Mouse (Mus musculus): Measurements from ENCODE around the gene Hist1h2bh. TPM values are rescaled to one million over a fixed set of nuclear protein-coding genes. Genes with fewer than 3 reads are reported as not detected.
"Not testable (repeated sequence)": the region's sequence is repeated elsewhere in the genome, so short reads cannot be mapped to it uniquely, and the experiment has no call there.

Hist1h2bh gene
- polyA plus RNA-seq, 1 experiment, result 1.1 TPM

GRCm38 (mm10) chr13:23561883-23562659, 18.9 kb upstream of the Hist1h2bh start, which contains the start of gene Hist1h3e:
TSS of gene Hist1h3e (minus strand) at chr13:23562369.
- H3K27me3 ChIP-seq (ENCODE audit: control insufficient read depth, insufficient read depth, insufficient read length); H3K36me3 ChIP-seq (ENCODE audit: control insufficient read depth, insufficient read depth); H3ac ChIP-seq (ENCODE audit: control insufficient read depth, insufficient read length); H3K79me2 ChIP-seq (ENCODE audit: control insufficient read depth, insufficient read depth): not testable (repeated sequence)
- Histone ChIP-seq H3K4me2 (ENCODE audit: low read depth) (peak within 1 kb of the TSS; percentile 99), H3K4me3 (peak within 1 kb of the TSS; percentile 28)
- peak; percentile 95 for TF ChIP-seq POLR2AphosphoS2 (IDR thresholded peaks at IDR 0.05; ENCODE audit: insufficient read length, low read depth)

- not testable (repeated sequence) for H3K36me3 ChIP-seq (ENCODE audit: control insufficient read depth, insufficient read depth); H3ac ChIP-seq (ENCODE audit: control insufficient read depth, insufficient read length); H3K27me3 ChIP-seq (ENCODE audit: control insufficient read depth, insufficient read depth, insufficient read length); H3K79me2 ChIP-seq (ENCODE audit: control insufficient read depth, insufficient read depth)
- Histone ChIP-seq H3K4me3 (peak overlapping the region; percentile 28), H3K4me2 (ENCODE audit: low read depth) (peak overlapping the region; percentile 99)
These were observed 18.3 kb upstream of the Hist1h2bh start for GRCm38 (mm10) chr13:23561531-23561882.

DNA sequence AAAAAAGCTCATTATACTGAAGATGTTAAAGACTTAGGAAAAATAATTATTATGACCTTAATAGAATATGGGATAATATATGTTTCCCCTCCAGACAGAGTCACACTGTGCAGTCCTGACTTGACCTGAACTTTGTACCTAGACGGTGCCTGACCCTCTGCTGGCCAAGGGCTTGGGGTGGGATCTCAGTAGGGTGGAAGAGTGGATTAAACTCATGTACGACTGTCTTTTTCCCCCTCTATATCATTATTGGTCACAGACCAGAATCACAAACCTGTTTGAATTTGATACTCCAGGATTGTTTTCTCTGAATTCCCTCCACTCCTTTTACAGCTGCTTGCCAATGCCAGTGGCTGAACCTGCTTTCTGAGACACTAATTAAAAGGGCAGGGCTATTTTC, 17.5 kb upstream of the Hist1h2bh start:
- not testable (repeated sequence) for H3K4me2 ChIP-seq (ENCODE audit: low read depth); H3K79me2 ChIP-seq (ENCODE audit: control insufficient read depth, insufficient read depth); H3ac ChIP-seq (ENCODE audit: control insufficient read depth, insufficient read length); H3K27me3 ChIP-seq (ENCODE audit: control insufficient read depth, insufficient read depth, insufficient read length); H3K4me3 ChIP-seq; H3K36me3 ChIP-seq (ENCODE audit: control insufficient read depth, insufficient read depth)

GRCm38 (mm10) chr13:23556906-23557305, 13.7 kb upstream of the Hist1h2bh start:
- TF ChIP-seq POLR2AphosphoS2 (IDR thresholded peaks at IDR 0.05; ENCODE audit: insufficient read length, low read depth), result no peak
- no peak for TF ChIP-seq TCF12 (IDR thresholded peaks at IDR 0.05; ENCODE audit: insufficient read depth, poor library complexity, severe bottlenecking)
- TF ChIP-seq MAX (IDR thresholded peaks at IDR 0.05; ENCODE audit: low read depth), result no peak
- TF ChIP-seq MYOG (IDR thresholded peaks at IDR 0.05; ENCODE audit: control insufficient read depth in 1 of 3, insufficient read depth in 1 of 3, insufficient read length in 2 of 3, low read depth in 2 of 3), result no peak
- no peak for TF ChIP-seq REST (IDR thresholded peaks at IDR 0.05; ENCODE audit: insufficient read depth, insufficient read length)
- TF ChIP-seq TCF3 (IDR thresholded peaks at IDR 0.05; ENCODE audit: insufficient read length, low read depth), result no peak
- TF ChIP-seq MYOD1 (IDR thresholded peaks at IDR 0.05; ENCODE audit: control insufficient read depth in 1 of 3, insufficient read length in 2 of 3, low read depth in 2 of 3), result no peak
- TF ChIP-seq POLR2A (IDR thresholded peaks at IDR 0.05; ENCODE audit: insufficient read length, low read depth), result no peak
- TF ChIP-seq E2F4 (IDR thresholded peaks at IDR 0.05; ENCODE audit: insufficient read depth), result no peak
- no peak for TF ChIP-seq USF1 (IDR thresholded peaks at IDR 0.05; ENCODE audit: low read depth)
- no peak for TF ChIP-seq SRF (IDR thresholded peaks at IDR 0.05; ENCODE audit: control insufficient read depth, insufficient read length, low read depth)
- Histone ChIP-seq H3K4me2 (ENCODE audit: low read depth) (peak overlapping the region; percentile 68), H3ac (ENCODE audit: control insufficient read depth, insufficient read length) (no peak overlapping the region), H3K4me3 (peak overlapping the region; percentile 52), H3K36me3 (ENCODE audit: control insufficient read depth, insufficient read depth) (no peaks in the 10 kb centered on the region), H3K27me3 (ENCODE audit: control insufficient read depth, insufficient read depth, insufficient read length) (no peaks in the 10 kb centered on the region), H3K79me2 (ENCODE audit: control insufficient read depth, insufficient read depth) (no peaks in the 10 kb centered on the region)

GRCm38 (mm10) chr13:23555839-23556416, 12.7 kb upstream of the Hist1h2bh start:
- Histone ChIP-seq H3K4me3 (peak overlapping the region; percentile 52), H3K79me2 (ENCODE audit: control insufficient read depth, insufficient read depth) (no peaks in the 10 kb centered on the region), H3K36me3 (ENCODE audit: control insufficient read depth, insufficient read depth) (no peaks in the 10 kb centered on the region), H3K27me3 (ENCODE audit: control insufficient read depth, insufficient read depth, insufficient read length) (no peaks in the 10 kb centered on the region), H3K4me2 (ENCODE audit: low read depth) (peak overlapping the region; percentile 96), H3ac (ENCODE audit: control insufficient read depth, insufficient read length) (peak overlapping the region; percentile 9)
- TF ChIP-seq POLR2A (IDR thresholded peaks at IDR 0.05; ENCODE audit: insufficient read length, low read depth) (peak; percentile 50), MAX (IDR thresholded peaks at IDR 0.05; ENCODE audit: low read depth) (peak; percentile 25), POLR2AphosphoS2 (IDR thresholded peaks at IDR 0.05; ENCODE audit: insufficient read length, low read depth) (peak; percentile 64), TCF12 (IDR thresholded peaks at IDR 0.05; ENCODE audit: insufficient read depth, poor library complexity, severe bottlenecking) (no peak)

DNA sequence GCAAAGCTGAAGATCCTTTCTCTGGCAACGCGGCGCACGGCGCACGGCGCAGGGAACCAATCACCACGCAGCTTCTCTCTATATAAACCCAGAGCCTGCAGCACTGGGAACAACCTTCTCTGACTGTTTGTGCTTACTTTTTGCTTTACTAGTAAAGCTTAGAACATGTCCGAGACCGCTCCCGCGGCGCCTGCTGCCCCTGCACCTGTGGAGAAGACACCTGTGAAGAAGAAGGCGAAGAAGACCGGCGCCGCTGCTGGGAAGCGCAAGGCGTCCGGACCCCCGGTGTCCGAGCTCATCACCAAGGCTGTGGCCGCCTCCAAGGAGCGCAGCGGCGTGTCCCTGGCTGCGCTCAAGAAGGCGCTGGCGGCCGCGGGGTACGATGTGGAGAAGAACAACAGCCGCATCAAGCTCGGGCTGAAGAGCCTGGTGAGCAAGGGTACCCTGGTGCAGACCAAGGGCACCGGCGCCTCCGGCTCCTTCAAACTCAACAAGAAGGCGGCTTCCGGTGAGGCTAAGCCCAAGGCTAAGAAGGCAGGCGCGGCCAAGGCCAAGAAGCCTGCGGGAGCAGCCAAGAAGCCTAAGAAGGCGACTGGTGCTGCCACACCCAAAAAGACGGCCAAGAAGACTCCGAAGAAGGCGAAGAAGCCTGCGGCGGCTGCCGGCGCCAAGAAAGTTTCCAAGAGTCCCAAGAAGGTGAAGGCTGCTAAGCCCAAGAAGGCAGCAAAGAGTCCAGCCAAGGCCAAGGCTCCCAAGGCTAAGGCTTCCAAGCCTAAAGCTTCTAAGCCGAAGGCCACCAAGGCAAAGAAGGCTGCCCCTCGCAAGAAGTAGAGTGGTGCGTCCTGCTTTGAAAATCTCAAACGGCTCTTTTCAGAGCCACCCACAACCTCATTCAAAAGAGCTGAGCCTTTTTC, 12.0 kb upstream of the Hist1h2bh start:
- H3K4me3 ChIP-seq, result peak overlapping the region; percentile 52
- H3K4me2 ChIP-seq (ENCODE audit: low read depth), result peak overlapping the region; percentile 96
- TF ChIP-seq POLR2A (IDR thresholded peaks at IDR 0.05; ENCODE audit: insufficient read length, low read depth) (peak; percentile 75), POLR2AphosphoS2 (IDR thresholded peaks at IDR 0.05; ENCODE audit: insufficient read length, low read depth) (peak; percentile 93), CEBPB (IDR thresholded peaks at IDR 0.05; ENCODE audit: insufficient read depth, poor library complexity, severe bottlenecking) (peak; percentile 26; the same call in 1 of the 2 replicates), MYOG (IDR thresholded peaks at IDR 0.05; ENCODE audit: control insufficient read depth in 1 of 3, insufficient read depth in 1 of 3, insufficient read length in 2 of 3, low read depth in 2 of 3) (peak in 1 of 3 experiments; percentile 1), E2F4 (IDR thresholded peaks at IDR 0.05; ENCODE audit: insufficient read depth) (no peak), SRF (IDR thresholded peaks at IDR 0.05; ENCODE audit: control insufficient read depth, insufficient read length, low read depth) (no peak)
- peak overlapping the region; percentile 9 for H3ac ChIP-seq (ENCODE audit: control insufficient read depth, insufficient read length)
- H3K36me3 ChIP-seq (ENCODE audit: control insufficient read depth, insufficient read depth), result no peaks in the 10 kb centered on the region
- H3K79me2 ChIP-seq (ENCODE audit: control insufficient read depth, insufficient read depth), result no peaks in the 10 kb centered on the region
- no peaks in the 10 kb centered on the region for H3K27me3 ChIP-seq (ENCODE audit: control insufficient read depth, insufficient read depth, insufficient read length)

All from myocyte (in vitro differentiated cells).